Mouse (Mus musculus): ENCODE measurements around the gene RPS10-NUDT3. TPM values are rescaled to one million over a fixed set of nuclear protein-coding genes. Genes with fewer than 3 reads are reported as not detected.

RPS10-NUDT3 gene
- polyA plus RNA-seq, 1 experiment from 2014 or later: not detected

DNA sequence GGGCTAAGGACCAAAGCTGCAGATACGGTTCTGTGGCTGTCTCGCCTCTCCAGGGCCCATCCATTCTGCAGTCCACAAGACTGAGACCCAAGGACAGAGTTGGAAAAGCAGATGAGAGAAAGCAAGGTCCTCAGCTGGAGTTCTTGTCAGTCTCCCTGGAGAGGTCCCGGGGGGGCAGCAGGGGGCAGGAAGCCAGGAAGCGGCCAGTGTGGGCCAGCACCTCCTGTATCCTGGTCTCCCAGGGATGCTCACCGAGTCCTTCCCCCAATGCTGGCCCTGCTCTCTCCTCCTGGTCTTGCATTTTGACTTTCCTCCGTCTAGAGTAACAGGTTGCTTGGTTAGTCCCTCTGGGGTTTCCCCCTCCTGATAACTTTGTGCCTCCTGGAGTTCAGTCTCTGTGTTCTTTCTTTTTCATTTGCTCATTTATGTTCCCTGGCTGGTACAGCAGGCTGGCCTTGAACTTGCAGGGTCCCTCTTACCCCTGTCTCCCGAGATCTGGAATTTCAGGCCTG, 88.4 kb downstream of the RPS10-NUDT3 start:
- Histone ChIP-seq H3K27me3 (ENCODE audit: control insufficient read depth, insufficient read depth, low read depth, low read length) (no peaks in the 10 kb centered on the region), H3K9me3 (replicated peaks; ENCODE audit: control insufficient read depth, low read length, poor library complexity, severe bottlenecking) (no peaks in the 10 kb centered on the region), H3K4me1 (ENCODE audit: control insufficient read depth, insufficient read depth, low read length) (no peaks in the 10 kb centered on the region), H3K27ac (ENCODE audit: low read length) (no peak overlapping the region), H3K4me3 (ENCODE audit: low read depth, low read length) (no peak overlapping the region), H3K36me3 (ENCODE audit: control insufficient read depth, insufficient read depth, low read length) (no peaks in the 10 kb centered on the region), H3K4me2 (ENCODE audit: low read length) (no peak overlapping the region), H3K9ac (ENCODE audit: low read depth, low read length) (no peak overlapping the region)
- 66% methylated on average over 7 of the region's 7 CpGs for WGBS
- ATAC-seq: no peak

DNA sequence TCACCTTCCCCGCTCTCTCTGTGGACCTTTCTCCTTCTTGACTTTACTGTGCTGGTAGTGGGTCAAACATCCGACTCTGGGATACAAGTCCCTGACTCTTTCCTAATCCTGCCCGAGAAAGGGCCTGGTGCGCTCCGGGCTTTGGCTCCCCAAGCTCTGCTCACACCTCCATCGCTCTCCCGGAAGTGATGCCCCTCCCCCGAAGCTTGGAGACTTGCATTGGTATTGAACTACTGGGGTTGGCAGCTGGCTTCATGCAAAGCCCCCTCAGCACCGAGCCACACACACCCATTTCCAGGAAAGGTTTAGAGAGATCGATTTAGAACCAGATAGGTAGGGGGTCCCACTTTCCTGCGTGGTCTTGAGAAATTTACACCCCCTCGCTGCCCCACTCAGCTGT, 89.0 kb downstream of the RPS10-NUDT3 start:
- H3K9ac ChIP-seq (ENCODE audit: low read depth, low read length): no peak overlapping the region
- no peaks in the 10 kb centered on the region for H3K4me1 ChIP-seq (ENCODE audit: control insufficient read depth, insufficient read depth, low read length)
- ATAC-seq: no peak
- H3K27me3 ChIP-seq (ENCODE audit: control insufficient read depth, insufficient read depth, low read depth, low read length): no peaks in the 10 kb centered on the region
- H3K36me3 ChIP-seq (ENCODE audit: control insufficient read depth, insufficient read depth, low read length): no peaks in the 10 kb centered on the region
- no peak overlapping the region for H3K27ac ChIP-seq (ENCODE audit: low read length)
- H3K4me2 ChIP-seq (ENCODE audit: low read length): no peak overlapping the region
- no peak overlapping the region for H3K4me3 ChIP-seq (ENCODE audit: low read depth, low read length)
- H3K9me3 ChIP-seq (replicated peaks; ENCODE audit: control insufficient read depth, low read length, poor library complexity, severe bottlenecking): no peaks in the 10 kb centered on the region
- WGBS: 55% methylated on average over 12 of the region's 12 CpGs

DNA sequence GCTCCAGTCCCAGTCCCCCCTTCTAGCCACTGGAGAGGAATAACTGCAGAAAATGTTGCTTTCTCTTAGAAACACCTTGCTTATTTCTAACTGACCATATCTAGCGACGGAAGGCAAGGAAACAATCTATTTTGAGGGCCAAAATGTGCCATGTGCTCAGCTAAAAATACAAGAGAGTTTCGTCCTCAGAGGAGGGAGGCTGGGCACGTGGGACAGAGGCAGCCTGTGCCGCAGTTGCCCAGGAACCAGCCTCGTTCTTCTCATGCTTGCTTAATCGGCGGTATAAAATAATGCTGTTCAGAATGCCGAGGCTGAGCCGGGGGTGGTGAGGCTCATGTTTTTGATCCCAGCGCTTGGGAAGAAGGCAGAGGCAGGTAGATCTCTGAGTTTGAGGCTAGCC, 90.5 kb downstream of the RPS10-NUDT3 start:
- no peak overlapping the region for H3K27ac ChIP-seq (ENCODE audit: low read length)
- no peak overlapping the region for H3K4me3 ChIP-seq (ENCODE audit: low read depth, low read length)
- 83% methylated on average over 11 of the region's 11 CpGs for WGBS
- no peaks in the 10 kb centered on the region for H3K9me3 ChIP-seq (replicated peaks; ENCODE audit: control insufficient read depth, low read length, poor library complexity, severe bottlenecking)
- H3K36me3 ChIP-seq (ENCODE audit: control insufficient read depth, insufficient read depth, low read length): no peaks in the 10 kb centered on the region
- no peak overlapping the region for H3K9ac ChIP-seq (ENCODE audit: low read depth, low read length)
- no peak for ATAC-seq
- H3K4me1 ChIP-seq (ENCODE audit: control insufficient read depth, insufficient read depth, low read length): no peaks in the 10 kb centered on the region
- no peaks in the 10 kb centered on the region for H3K27me3 ChIP-seq (ENCODE audit: control insufficient read depth, insufficient read depth, low read depth, low read length)
- H3K4me2 ChIP-seq (ENCODE audit: low read length): no peak overlapping the region

DNA sequence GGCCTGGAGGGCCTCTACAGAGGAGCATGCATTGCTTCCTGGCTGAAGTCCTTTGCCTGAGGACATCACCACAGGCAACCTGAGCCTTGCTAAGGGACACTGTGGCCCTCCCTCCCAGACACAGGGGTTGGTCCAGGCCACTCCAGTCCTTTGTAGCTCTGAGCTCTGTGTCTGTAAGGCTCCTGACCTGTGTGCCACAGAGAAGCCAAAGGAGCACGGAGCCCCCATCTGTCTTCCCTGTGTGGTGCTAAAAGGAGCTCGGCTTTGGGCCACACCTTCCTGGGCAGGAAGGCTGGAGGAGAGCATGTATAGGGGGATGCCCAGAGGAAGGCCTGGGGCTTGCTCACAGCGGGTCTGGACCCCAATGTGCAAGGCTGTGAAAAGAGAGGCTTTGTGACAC, 93.0 kb downstream of the RPS10-NUDT3 start:
- no peak overlapping the region for H3K4me2 ChIP-seq (ENCODE audit: low read length)
- H3K9ac ChIP-seq (ENCODE audit: low read depth, low read length): no peak overlapping the region
- no peaks in the 10 kb centered on the region for H3K9me3 ChIP-seq (replicated peaks; ENCODE audit: control insufficient read depth, low read length, poor library complexity, severe bottlenecking)
- H3K4me1 ChIP-seq (ENCODE audit: control insufficient read depth, insufficient read depth, low read length): no peaks in the 10 kb centered on the region
- H3K4me3 ChIP-seq (ENCODE audit: low read depth, low read length): no peak overlapping the region
- H3K36me3 ChIP-seq (ENCODE audit: control insufficient read depth, insufficient read depth, low read length): no peaks in the 10 kb centered on the region
- 78% methylated on average over 3 of the region's 3 CpGs for WGBS
- ATAC-seq: no peak
- no peaks in the 10 kb centered on the region for H3K27me3 ChIP-seq (ENCODE audit: control insufficient read depth, insufficient read depth, low read depth, low read length)
- no peak overlapping the region for H3K27ac ChIP-seq (ENCODE audit: low read length)

DNA sequence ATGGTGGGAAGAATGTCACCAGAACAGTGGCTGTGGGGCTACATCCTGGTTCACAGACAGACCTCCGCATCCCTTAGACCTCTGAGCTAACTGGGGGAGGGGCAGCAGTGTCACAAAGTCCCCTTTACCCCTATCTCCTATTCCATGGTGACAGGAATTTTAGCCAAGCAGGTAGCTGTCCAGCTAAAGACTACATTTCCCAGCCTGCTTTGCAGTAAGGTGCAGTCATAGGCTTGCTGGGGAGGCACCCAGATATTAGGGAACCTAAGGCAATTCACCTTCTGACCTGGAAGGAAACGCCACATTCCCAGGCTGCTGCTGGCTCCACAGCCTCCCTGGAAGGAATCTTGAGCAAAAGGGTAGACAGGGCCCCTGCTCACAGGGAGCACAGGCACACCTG, 93.8 kb downstream of the RPS10-NUDT3 start:
- no peaks in the 10 kb centered on the region for H3K9me3 ChIP-seq (replicated peaks; ENCODE audit: control insufficient read depth, low read length, poor library complexity, severe bottlenecking)
- no peak for ATAC-seq
- WGBS: 75% methylated on average over 2 of the region's 2 CpGs
- no peaks in the 10 kb centered on the region for H3K36me3 ChIP-seq (ENCODE audit: control insufficient read depth, insufficient read depth, low read length)
- H3K4me2 ChIP-seq (ENCODE audit: low read length): no peak overlapping the region
- no peak overlapping the region for H3K4me3 ChIP-seq (ENCODE audit: low read depth, low read length)
- no peaks in the 10 kb centered on the region for H3K27me3 ChIP-seq (ENCODE audit: control insufficient read depth, insufficient read depth, low read depth, low read length)
- no peaks in the 10 kb centered on the region for H3K4me1 ChIP-seq (ENCODE audit: control insufficient read depth, insufficient read depth, low read length)
- no peak overlapping the region for H3K27ac ChIP-seq (ENCODE audit: low read length)
- H3K9ac ChIP-seq (ENCODE audit: low read depth, low read length): no peak overlapping the region

DNA sequence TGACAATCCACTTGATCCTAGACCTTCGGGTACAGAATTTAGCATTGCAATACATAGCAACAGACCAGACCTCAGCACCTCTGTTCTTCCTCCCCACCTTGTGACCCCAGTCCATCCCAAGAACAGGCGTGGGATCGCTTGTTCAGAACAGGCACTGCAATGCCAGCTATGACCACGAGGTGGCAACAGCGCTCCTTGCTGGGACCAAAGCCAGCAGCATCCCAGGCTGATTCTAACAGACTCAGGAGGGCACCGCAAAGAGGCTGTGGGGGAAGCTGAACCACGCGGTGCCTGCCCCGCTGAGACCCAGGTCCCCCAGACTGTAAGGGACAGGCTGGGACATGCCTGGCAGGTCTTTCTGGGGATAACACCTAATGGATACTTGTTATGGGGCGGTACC, 100.3 kb downstream of the RPS10-NUDT3 start:
- no peaks in the 10 kb centered on the region for H3K9me3 ChIP-seq (replicated peaks; ENCODE audit: control insufficient read depth, low read length, poor library complexity, severe bottlenecking)
- no peaks in the 10 kb centered on the region for H3K4me1 ChIP-seq (ENCODE audit: control insufficient read depth, insufficient read depth, low read length)
- no peaks in the 10 kb centered on the region for H3K27me3 ChIP-seq (ENCODE audit: control insufficient read depth, insufficient read depth, low read depth, low read length)
- H3K9ac ChIP-seq (ENCODE audit: low read depth, low read length): no peak overlapping the region
- ATAC-seq: peak; percentile 68
- H3K4me2 ChIP-seq (ENCODE audit: low read length): peak overlapping the region; percentile 23; the same call in 1 of the 2 replicates
- H3K4me3 ChIP-seq (ENCODE audit: low read depth, low read length): no peak overlapping the region
- no peak overlapping the region for H3K27ac ChIP-seq (ENCODE audit: low read length)
- H3K36me3 ChIP-seq (ENCODE audit: control insufficient read depth, insufficient read depth, low read length): no peaks in the 10 kb centered on the region
- 3% methylated on average over 10 of the region's 10 CpGs for WGBS

DNA sequence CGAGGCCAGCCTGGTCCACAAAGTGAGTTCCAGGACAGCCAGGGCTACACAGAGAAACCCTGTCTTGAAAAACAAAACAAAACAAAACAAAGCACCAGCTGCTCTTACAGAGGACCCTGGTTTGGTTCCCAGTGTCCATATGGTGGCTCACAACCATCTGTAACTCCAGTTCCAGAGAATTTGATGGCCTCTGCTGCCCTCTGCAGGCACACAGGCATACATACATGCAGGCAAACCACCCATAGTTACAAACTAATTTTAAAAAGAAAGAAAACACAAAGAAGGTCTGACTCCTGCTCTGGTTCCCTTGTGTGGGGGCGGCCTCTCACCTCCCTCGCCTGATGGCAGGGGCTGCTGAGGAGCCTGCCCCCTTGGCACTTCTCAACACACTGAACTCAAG, 101.7 kb downstream of the RPS10-NUDT3 start:
- Histone ChIP-seq H3K27me3 (ENCODE audit: control insufficient read depth, insufficient read depth, low read depth, low read length) (no peaks in the 10 kb centered on the region), H3K9ac (ENCODE audit: low read depth, low read length) (no peak overlapping the region), H3K27ac (ENCODE audit: low read length) (no peak overlapping the region), H3K9me3 (replicated peaks; ENCODE audit: control insufficient read depth, low read length, poor library complexity, severe bottlenecking) (no peaks in the 10 kb centered on the region), H3K4me2 (ENCODE audit: low read length) (no peak overlapping the region), H3K36me3 (ENCODE audit: control insufficient read depth, insufficient read depth, low read length) (no peaks in the 10 kb centered on the region), H3K4me3 (ENCODE audit: low read depth, low read length) (no peak overlapping the region), H3K4me1 (ENCODE audit: control insufficient read depth, insufficient read depth, low read length) (no peaks in the 10 kb centered on the region)
- WGBS: 81% methylated on average over 3 of the region's 3 CpGs
- ATAC-seq: no peak

DNA sequence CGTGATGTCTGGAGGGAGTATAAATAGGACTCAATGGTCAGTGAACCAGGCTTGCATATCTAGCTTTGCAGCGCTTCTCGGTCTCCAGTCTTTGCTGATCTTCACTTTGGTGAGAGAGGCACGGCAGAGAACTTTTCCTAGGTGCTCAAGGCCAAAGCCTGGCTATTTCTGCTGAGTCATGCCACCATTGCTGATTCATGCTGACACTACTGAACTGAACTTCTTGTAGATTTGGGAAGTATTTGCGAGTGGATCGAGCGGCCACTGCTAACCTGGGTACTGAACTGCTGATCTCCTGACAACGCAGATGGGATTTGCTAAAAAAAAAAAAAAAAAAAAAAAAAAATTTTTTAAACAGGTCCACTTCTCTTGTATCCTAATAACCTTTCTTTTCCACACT, 102.9 kb downstream of the RPS10-NUDT3 start:
- Histone ChIP-seq H3K4me3 (ENCODE audit: low read depth, low read length) (no peak overlapping the region), H3K36me3 (ENCODE audit: control insufficient read depth, insufficient read depth, low read length) (no peaks in the 10 kb centered on the region), H3K27me3 (ENCODE audit: control insufficient read depth, insufficient read depth, low read depth, low read length) (no peaks in the 10 kb centered on the region), H3K9ac (ENCODE audit: low read depth, low read length) (no peak overlapping the region), H3K27ac (ENCODE audit: low read length) (no peak overlapping the region), H3K4me1 (ENCODE audit: control insufficient read depth, insufficient read depth, low read length) (no peaks in the 10 kb centered on the region), H3K9me3 (replicated peaks; ENCODE audit: control insufficient read depth, low read length, poor library complexity, severe bottlenecking) (no peaks in the 10 kb centered on the region), H3K4me2 (ENCODE audit: low read length) (no peak overlapping the region)
- WGBS: 92% methylated on average over 8 of the region's 8 CpGs
- ATAC-seq: no peak

All from midbrain, embryonic 16.5 days (tissue).